Mouse (Mus musculus) forebrain, embryonic 14.5 days (tissue): Measurements from ENCODE around the gene Olfr493. TPM values are rescaled to one million over a fixed set of nuclear protein-coding genes. Genes with fewer than 3 reads are reported as not detected.

Source experiments
- ATAC-seq: fragments of 200-750 bp; cut with Nextera tagmentation; 2 replicates; pipeline ENCODE4 v1.8.0; 2017; ENCODE audit warnings: mild to moderate bottlenecking, moderate library complexity
- DNase-seq: peaks from one replicate; pipeline ENCODE4 v3.0.0-alpha.2; 2015; ENCODE audit warnings: low spot score
- H3K27ac ChIP-seq: fragments of 300-500 bp; sonication (generic); 2 replicates; pipeline ENCODE4 v1.5.1; 2014; ENCODE audit warnings: low read depth, mild to moderate bottlenecking, control low read depth, low read length, moderate library complexity
- H3K27me3 ChIP-seq: fragments of 300-500 bp; sonication (generic); replicated peaks from 2 replicates; pipeline ENCODE4 v1.6.1; 2014; ENCODE audit warnings: low read length, control low read depth, mixed read lengths; ENCODE audit not compliant: control insufficient read depth, insufficient read depth
- H3K36me3 ChIP-seq: fragments of 300-500 bp; sonication (generic); 2 replicates; pipeline ENCODE4 v1.6.1; 2014; ENCODE audit warnings: low read length, control low read depth; ENCODE audit not compliant: control insufficient read depth, insufficient read depth
- H3K4me1 ChIP-seq: fragments of 300-500 bp; sonication (generic); 2 replicates; pipeline ENCODE4 v1.6.1; 2014; ENCODE audit warnings: antibody characterized with exemption, low read length, control low read depth; ENCODE audit not compliant: control insufficient read depth, insufficient read depth
- H3K4me2 ChIP-seq: fragments of 300-500 bp; sonication (generic); 2 replicates; pipeline ENCODE4 v1.6.1; 2014; ENCODE audit warnings: mild to moderate bottlenecking, control low read depth, low read length
- H3K4me3 ChIP-seq: fragments of 300-500 bp; sonication (generic); 2 replicates; pipeline ENCODE4 v1.5.1; 2014; ENCODE audit warnings: low read depth, low read length, control low read depth
- H3K9ac ChIP-seq: fragments of 300-500 bp; sonication (generic); 2 replicates; pipeline ENCODE4 v1.6.1; 2014; ENCODE audit warnings: mild to moderate bottlenecking, low read length, control low read depth, moderate library complexity
- H3K9me3 ChIP-seq: fragments of 300-500 bp; sonication (generic); replicated peaks from 2 replicates; pipeline ENCODE4 v1.6.1; 2016; ENCODE audit warnings: low read length, control low read depth, mixed read lengths; ENCODE audit not compliant: control insufficient read depth
- WGBS: fragments of 180-500 bp; shearing (Covaris S2); extraction: QIAGEN DNeasy Blood & Tissue Kit; methylation state at CpG from one replicate; pipeline ENCODE4 v1.1.7; 2014; 5-methylcytosine and 5-hydroxymethylcytosine counted together
- polyA plus RNA-seq: library from polyadenylated mRNA; unstranded; fragments of >200 nt; fragmentation: Nextera tagmentation; extraction: Ambion mirVana; gene quantifications from 2 replicates; pipeline ENCODE4 v1.2.1, GENCODE M21; 2014

The Olfr493 gene
- polyA plus RNA-seq = not detected in 2 replicates

- no peak within 1 kb of the TSS for H3K4me2 ChIP-seq
- no peak for ATAC-seq
- H3K4me3 ChIP-seq = no peak within 1 kb of the TSS
Observed at GRCm38 (mm10) chr7:108346879-108347278, at the start of gene Olfr493. Gene Olfr493 (minus strand): TSS chr7:108346979.

GRCm38 (mm10) chr7:108392867-108393266 is 46.1 kb upstream of the Olfr493 start, which contains the start of gene Olfr495:
Gene Olfr495 (plus strand): TSS chr7:108393167.
- no peaks in the 10 kb centered on the region for H3K4me1 ChIP-seq
- WGBS = 66% methylated on average over 1 of the region's 1 CpGs
- ATAC-seq = no peak
- no peak for DNase-seq
- no peak within 1 kb of the TSS for H3K27ac ChIP-seq
- H3K27me3 ChIP-seq = no peaks in the 10 kb centered on the region
- no peak within 1 kb of the TSS for H3K4me3 ChIP-seq
- H3K4me2 ChIP-seq = no peak within 1 kb of the TSS
- H3K36me3 ChIP-seq = no peaks in the 10 kb centered on the region
- no peak within 1 kb of the TSS for H3K9ac ChIP-seq
- H3K9me3 ChIP-seq = no peaks in the 10 kb centered on the region

More at GRCm38 (mm10) chr7:108346879-108347278, at the start of gene Olfr493:
- no peaks in the 10 kb centered on the region for H3K36me3 ChIP-seq
- H3K4me1 ChIP-seq = no peaks in the 10 kb centered on the region
- no peaks in the 10 kb centered on the region for H3K9me3 ChIP-seq
- H3K27ac ChIP-seq = no peak within 1 kb of the TSS
- DNase-seq = no peak
- H3K9ac ChIP-seq = no peak within 1 kb of the TSS
- WGBS = 71% methylated on average over 1 of the region's 1 CpGs
- H3K27me3 ChIP-seq = no peaks in the 10 kb centered on the region

GRCm38 (mm10) chr7:108365035-108365434 is 18.3 kb upstream of the Olfr493 start, which contains the start of gene Olfr494:
Gene Olfr494 (plus strand): TSS chr7:108365335.
- 82% methylated on average over 3 of the region's 3 CpGs for WGBS
- H3K4me2 ChIP-seq = no peak within 1 kb of the TSS
- H3K4me3 ChIP-seq = no peak within 1 kb of the TSS
- H3K36me3 ChIP-seq = no peaks in the 10 kb centered on the region
- no peak within 1 kb of the TSS for H3K27ac ChIP-seq
- no peaks in the 10 kb centered on the region for H3K27me3 ChIP-seq
- no peaks in the 10 kb centered on the region for H3K4me1 ChIP-seq
- H3K9ac ChIP-seq = no peak within 1 kb of the TSS
- no peak for DNase-seq
- no peaks in the 10 kb centered on the region for H3K9me3 ChIP-seq
- ATAC-seq = no peak

GRCm38 (mm10) chr7:108323574-108323973 is 23.2 kb downstream of the Olfr493 start, which contains the start of gene Olfr492:
Gene Olfr492 (minus strand): TSS chr7:108323674.
- Histone ChIP-seq H3K36me3 (no peaks in the 10 kb centered on the region), H3K9me3 (no peaks in the 10 kb centered on the region), H3K27me3 (no peaks in the 10 kb centered on the region), H3K4me3 (no peak within 1 kb of the TSS), H3K4me2 (no peak within 1 kb of the TSS), H3K9ac (no peak within 1 kb of the TSS), H3K27ac (no peak within 1 kb of the TSS), H3K4me1 (no peaks in the 10 kb centered on the region)
- DNase-seq (no peak), ATAC-seq (no peak)
- WGBS = 83% methylated on average over 2 of the region's 2 CpGs

GRCm38 (mm10) chr7:108313151-108313550 is 33.6 kb downstream of the Olfr493 start, which contains the start of gene Olfr491:
Gene Olfr491 (plus strand): TSS chr7:108313451.
- 76% methylated on average over 1 of the region's 1 CpGs for WGBS

More at GRCm38 (mm10) chr7:108313151-108313550, 33.6 kb downstream of the Olfr493 start, which contains the start of gene Olfr491:
- ATAC-seq (no peak), DNase-seq (no peak)
- no peak within 1 kb of the TSS for H3K4me2 ChIP-seq
- no peak within 1 kb of the TSS for H3K9ac ChIP-seq
- H3K9me3 ChIP-seq = no peaks in the 10 kb centered on the region
- H3K27ac ChIP-seq = no peak within 1 kb of the TSS
- no peak within 1 kb of the TSS for H3K4me3 ChIP-seq
- no peaks in the 10 kb centered on the region for H3K4me1 ChIP-seq
- no peaks in the 10 kb centered on the region for H3K27me3 ChIP-seq
- no peaks in the 10 kb centered on the region for H3K36me3 ChIP-seq

Other genes starting within 250 kb of the Olfr493 start
- 0.13 TPM in 1 of 2 replicates, not detected in the other for gene Olfr482, start 249.4 kb downstream of the Olfr493 start, polyA plus RNA-seq
- gene Olfr483, start 246.1 kb downstream of the Olfr493 start, polyA plus RNA-seq = not detected in 2 replicates
- not detected in 2 replicates for gene Olfr484, start 219.5 kb downstream of the Olfr493 start, polyA plus RNA-seq
- gene Olfr485, start 187.1 kb downstream of the Olfr493 start, polyA plus RNA-seq = not detected in 2 replicates
- gene Olfr486, start 174.2 kb downstream of the Olfr493 start, polyA plus RNA-seq = not detected in 2 replicates
- gene Olfr487, start 132.3 kb downstream of the Olfr493 start, polyA plus RNA-seq = not detected in 2 replicates
- gene Olfr488, start 88.6 kb downstream of the Olfr493 start, polyA plus RNA-seq = not detected in 2 replicates
- gene Olfr490, start 58.0 kb downstream of the Olfr493 start, polyA plus RNA-seq = not detected in 2 replicates
- not detected in 2 replicates for gene Olfr491, start 33.5 kb downstream of the Olfr493 start, polyA plus RNA-seq
- gene Olfr492, start 23.3 kb downstream of the Olfr493 start, polyA plus RNA-seq = not detected in 2 replicates
- not detected in 2 replicates for gene Olfr494, start 18.4 kb upstream of the Olfr493 start, polyA plus RNA-seq
- gene Olfr495, start 46.2 kb upstream of the Olfr493 start, polyA plus RNA-seq = not detected in 2 replicates
- gene Olfr497, start 73.4 kb upstream of the Olfr493 start, polyA plus RNA-seq = not detected in 2 replicates
- gene Olfr498, start 118.3 kb upstream of the Olfr493 start, polyA plus RNA-seq = not detected in 2 replicates
- gene Olfr502, start 178.1 kb upstream of the Olfr493 start, polyA plus RNA-seq = not detected in 2 replicates
- not detected in 2 replicates for gene Olfr503, start 197.5 kb upstream of the Olfr493 start, polyA plus RNA-seq
- gene Olfr504, start 218.8 kb upstream of the Olfr493 start, polyA plus RNA-seq = not detected in 2 replicates